Mouse (Mus musculus): ENCODE data around the gene Smg8.

DNA sequence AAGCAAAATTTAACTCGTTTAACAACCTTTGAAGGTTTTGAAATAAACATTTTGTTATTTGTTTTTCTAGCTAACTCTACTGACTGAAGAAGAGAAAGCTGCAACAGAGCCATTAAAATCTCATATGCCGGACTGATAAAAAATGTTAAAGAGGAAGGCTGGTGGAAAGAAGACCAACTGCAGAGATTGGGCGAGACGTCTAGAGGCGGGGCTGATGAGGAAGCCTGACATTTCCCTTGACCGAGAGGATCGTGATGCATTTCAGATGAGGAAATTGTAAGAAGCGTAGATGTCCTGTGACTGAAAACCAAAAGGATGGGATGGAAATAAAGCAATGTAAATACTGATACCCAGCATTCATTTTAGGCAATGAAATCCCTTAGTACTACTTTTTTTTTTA, 35.3 kb upstream of the Smg8 start:
- TF ChIP-seq CTCF (IDR thresholded peaks at IDR 0.05; ENCODE audit: extremely low read depth, insufficient read depth, low read length): no peak
- no peak for TF ChIP-seq POLR2A (IDR thresholded peaks at IDR 0.05; ENCODE audit: extremely low read depth, insufficient read depth, low read length)
